Mouse (Mus musculus) MN1 (cell line): ENCODE data around the gene Fbxw5.

Experiments
- DNase-seq: peaks from one replicate; pipeline ENCODE4 v3.0.0-alpha.2; 2016; ENCODE audit warnings: low spot score

Gene Fbxw5

GRCm38 (mm10) chr2:25500576-25501405, at the start of gene Fbxw5:
Gene Fbxw5 (plus strand): TSS chr2:25500750.
- DNase-seq: peak; percentile 95

- peak; percentile 33 for DNase-seq
Measured at GRCm38 (mm10) chr2:25450853-25451647, 49.5 kb upstream of the Fbxw5 start.

GRCm38 (mm10) chr2:25452951-25453350, 47.6 kb upstream of the Fbxw5 start:
- DNase-seq: no peak

- DNase-seq: no peak
Measured at GRCm38 (mm10) chr2:25456205-25456953, 44.2 kb upstream of the Fbxw5 start, which contains the start of gene Clic3. Gene Clic3 (plus strand): TSS chr2:25456838.

GRCm38 (mm10) chr2:25457022-25457896, 43.3 kb upstream of the Fbxw5 start:
- no peak for DNase-seq

- no peak for DNase-seq
Measured at GRCm38 (mm10) chr2:25458911-25459310, 41.6 kb upstream of the Fbxw5 start.

- DNase-seq: peak; percentile 39
Measured at GRCm38 (mm10) chr2:25460135-25460534, 40.4 kb upstream of the Fbxw5 start.

GRCm38 (mm10) chr2:25460551-25461309, 39.8 kb upstream of the Fbxw5 start, which contains the start of gene Paxx:
Gene Paxx (minus strand): TSS chr2:25461094.
- DNase-seq: peak; percentile 94

- DNase-seq: no peak
Measured at GRCm38 (mm10) chr2:25461407-25461806, 39.1 kb upstream of the Fbxw5 start.

GRCm38 (mm10) chr2:25463630-25464029, 36.9 kb upstream of the Fbxw5 start:
- no peak for DNase-seq

GRCm38 (mm10) chr2:25465256-25465655, 35.3 kb upstream of the Fbxw5 start:
- no peak for DNase-seq

- DNase-seq: peak; percentile 51
Measured at GRCm38 (mm10) chr2:25465816-25466635, 34.5 kb upstream of the Fbxw5 start.

GRCm38 (mm10) chr2:25467606-25468303, 32.8 kb upstream of the Fbxw5 start:
- no peak for DNase-seq

- DNase-seq: peak; percentile 68
Measured at GRCm38 (mm10) chr2:25468962-25469915, 31.3 kb upstream of the Fbxw5 start.

GRCm38 (mm10) chr2:25469969-25470368, 30.6 kb upstream of the Fbxw5 start, which contains the start of gene Ptgds:
Gene Ptgds (minus strand): TSS chr2:25470046.
- DNase-seq: no peak

- DNase-seq: no peak
Measured at GRCm38 (mm10) chr2:25472550-25472949, 28.0 kb upstream of the Fbxw5 start.

- no peak for DNase-seq
Measured at GRCm38 (mm10) chr2:25477541-25477940, 23.0 kb upstream of the Fbxw5 start.
